Mouse (Mus musculus): Measurements from ENCODE around the gene Arpp21.

DNA sequence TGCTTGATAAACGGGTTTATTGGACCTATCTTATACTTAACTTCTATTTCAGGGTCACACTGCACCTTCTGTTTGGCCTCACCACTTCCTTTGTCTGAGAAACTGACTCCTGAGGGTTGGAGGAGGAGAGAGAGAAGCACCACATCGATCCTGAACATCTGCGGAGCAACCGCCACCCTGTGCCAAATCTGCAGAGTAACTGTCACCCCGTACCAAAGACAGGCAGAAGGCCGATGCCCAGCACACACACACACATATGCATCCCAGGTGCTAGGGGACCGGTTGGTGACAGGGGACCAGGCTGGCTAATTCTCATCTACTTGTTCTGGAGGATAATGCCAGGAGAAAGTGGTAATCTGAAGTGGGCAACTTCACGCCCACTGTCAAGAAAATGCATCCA is 16.4 kb downstream of the Arpp21 start:
- TF ChIP-seq POLR2A (IDR thresholded peaks at IDR 0.05; ENCODE audit: control insufficient read depth, low read depth, low read length): no peak
- TF ChIP-seq CTCF (IDR thresholded peaks at IDR 0.05; ENCODE audit: control insufficient read depth, insufficient read depth, insufficient replicate concordance, low read depth, low read length): no peak

Data from testis, adult 2 months (tissue).